Mouse (Mus musculus): ENCODE results near the gene B4galnt1.

B4galnt1 gene

GRCm38 (mm10) chr10:127170837-127171272 lies 5.8 kb downstream of the B4galnt1 start:
- DNase-seq (ENCODE audit: low spot score), result peak; percentile 75

- DNase-seq (ENCODE audit: low spot score), result no peak
Measured at GRCm38 (mm10) chr10:127171631-127172200, 6.7 kb downstream of the B4galnt1 start.

GRCm38 (mm10) chr10:127173148-127174065 lies 8.4 kb downstream of the B4galnt1 start:
- no peak for DNase-seq (ENCODE audit: low spot score)

GRCm38 (mm10) chr10:127174170-127174569 lies 9.1 kb downstream of the B4galnt1 start:
- DNase-seq (ENCODE audit: low spot score), result no peak

- DNase-seq (ENCODE audit: low spot score), result no peak
Measured at GRCm38 (mm10) chr10:127176228-127176627, 11.2 kb downstream of the B4galnt1 start.

- DNase-seq (ENCODE audit: low spot score), result no peak
Measured at GRCm38 (mm10) chr10:127176756-127177155, 11.7 kb downstream of the B4galnt1 start.

- no peak for DNase-seq (ENCODE audit: low spot score)
Measured at GRCm38 (mm10) chr10:127177235-127177634, 12.2 kb downstream of the B4galnt1 start.

- DNase-seq (ENCODE audit: low spot score), result peak; percentile 75
Measured at GRCm38 (mm10) chr10:127177719-127178118, 12.7 kb downstream of the B4galnt1 start.

- DNase-seq (ENCODE audit: low spot score), result no peak
Measured at GRCm38 (mm10) chr10:127178286-127179027, 13.4 kb downstream of the B4galnt1 start.

GRCm38 (mm10) chr10:127179871-127180694 lies 15.1 kb downstream of the B4galnt1 start, which contains the start of gene Slc26a10:
TSS of gene Slc26a10 (minus strand) at chr10:127180645.
- DNase-seq (ENCODE audit: low spot score), result no peak

- no peak for DNase-seq (ENCODE audit: low spot score)
Measured at GRCm38 (mm10) chr10:127180695-127181047, 15.6 kb downstream of the B4galnt1 start.

- no peak for DNase-seq (ENCODE audit: low spot score)
Measured at GRCm38 (mm10) chr10:127181566-127181965, 16.5 kb downstream of the B4galnt1 start.

GRCm38 (mm10) chr10:127182624-127183023 lies 17.6 kb downstream of the B4galnt1 start:
- DNase-seq (ENCODE audit: low spot score), result no peak

- no peak for DNase-seq (ENCODE audit: low spot score)
Measured at GRCm38 (mm10) chr10:127183759-127184158, 18.7 kb downstream of the B4galnt1 start.

GRCm38 (mm10) chr10:127185101-127185500 lies 20.1 kb downstream of the B4galnt1 start:
- DNase-seq (ENCODE audit: low spot score), result no peak

- no peak for DNase-seq (ENCODE audit: low spot score)
Measured at GRCm38 (mm10) chr10:127185506-127185905, 20.5 kb downstream of the B4galnt1 start.

- no peak for DNase-seq (ENCODE audit: low spot score)
Measured at GRCm38 (mm10) chr10:127186451-127186850, 21.4 kb downstream of the B4galnt1 start.

- no peak for DNase-seq (ENCODE audit: low spot score)
Measured at GRCm38 (mm10) chr10:127187371-127188078, 22.5 kb downstream of the B4galnt1 start.

- DNase-seq (ENCODE audit: low spot score), result no peak
Measured at GRCm38 (mm10) chr10:127188079-127188453, 23.0 kb downstream of the B4galnt1 start.

- DNase-seq (ENCODE audit: low spot score), result no peak
Measured at GRCm38 (mm10) chr10:127188465-127189115, 23.6 kb downstream of the B4galnt1 start.

Data from c-Kit-positive CD71-positive TER-119-positive erythroid progenitor cells, embryonic 14.5 days (primary cell).